Mouse (Mus musculus) heart, embryonic 15.5 days (tissue): ENCODE results near the gene Vav1. TPM values are rescaled to one million over a fixed set of nuclear protein-coding genes. Genes with fewer than 3 reads are reported as not detected.

Experiments used
- ATAC-seq: fragments of 200-750 bp; cut with Nextera tagmentation; replicated peaks from 2 replicates; pipeline ENCODE4 v1.8.0; 2017; ENCODE audit warnings: low read depth, moderate TSS enrichment; ENCODE audit not compliant: insufficient number of reproducible peaks, insufficient read depth, low FRiP score
- H3K27ac ChIP-seq: fragments of 300-500 bp; sonication (generic); 2 replicates; pipeline ENCODE4 v1.5.1; 2015; ENCODE audit warnings: mild to moderate bottlenecking, inconsistent platforms
- H3K27me3 ChIP-seq: fragments of 300-500 bp; sonication (generic); 2 replicates; pipeline ENCODE4 v1.6.1; 2015; ENCODE audit warnings: inconsistent platforms
- H3K36me3 ChIP-seq: fragments of 300-500 bp; sonication (generic); 2 replicates; pipeline ENCODE4 v1.6.1; 2015; ENCODE audit warnings: mild to moderate bottlenecking, inconsistent platforms
- H3K4me1 ChIP-seq: fragments of 300-500 bp; sonication (generic); replicated peaks from 2 replicates; pipeline ENCODE4 v1.6.1; 2015; ENCODE audit warnings: inconsistent platforms
- H3K4me2 ChIP-seq: fragments of 300-500 bp; sonication (generic); 2 replicates; pipeline ENCODE4 v1.6.1; 2015; ENCODE audit warnings: inconsistent platforms, mild to moderate bottlenecking, moderate library complexity
- H3K4me3 ChIP-seq: fragments of 300-500 bp; sonication (generic); 2 replicates; pipeline ENCODE4 v1.5.1; 2015; ENCODE audit warnings: mild to moderate bottlenecking, inconsistent platforms
- H3K9ac ChIP-seq: fragments of 300-500 bp; sonication (generic); 2 replicates; pipeline ENCODE4 v1.6.1; 2015; ENCODE audit warnings: mild to moderate bottlenecking, inconsistent platforms
- H3K9me3 ChIP-seq: fragments of 300-500 bp; sonication (generic); replicated peaks from 2 replicates; pipeline ENCODE4 v1.6.1; 2016; ENCODE audit warnings: inconsistent platforms
- WGBS: fragments of 180-500 bp; shearing (Covaris S2); methylation state at CpG from one replicate; pipeline ENCODE4 v1.1.7; 2015; ENCODE audit warnings: mixed read lengths; 5-methylcytosine and 5-hydroxymethylcytosine counted together
- polyA plus RNA-seq: library from polyadenylated mRNA; unstranded; fragments of >200 nt; fragmentation: Nextera tagmentation; extraction: Ambion mirVana; gene quantifications from 2 replicates; pipeline ENCODE4 v1.2.1, GENCODE M21; 2015

Vav1 gene
- polyA plus RNA-seq, 1 experiment from 2014 or later = 1.8 TPM

- H3K27me3 ChIP-seq = no peaks in the 10 kb centered on the region
- H3K9ac ChIP-seq = no peak overlapping the region
- H3K27ac ChIP-seq = no peak overlapping the region
- H3K4me2 ChIP-seq = no peak overlapping the region
- peaks cover 19% of the 10 kb centered on the region for H3K4me1 ChIP-seq
- no peak for ATAC-seq
- peaks cover 14% of the 10 kb centered on the region for H3K36me3 ChIP-seq
- H3K4me3 ChIP-seq = no peak overlapping the region
- 0 out of 2 replicates have a peak, but pooled peaks cover 3% of the 10 kb centered on the region for H3K9me3 ChIP-seq
- WGBS = 84% methylated on average over 10 of the region's 10 CpGs
Measured at GRCm38 (mm10) chr17:57245311-57245929, 33.5 kb upstream of the Vav1 start.

DNA sequence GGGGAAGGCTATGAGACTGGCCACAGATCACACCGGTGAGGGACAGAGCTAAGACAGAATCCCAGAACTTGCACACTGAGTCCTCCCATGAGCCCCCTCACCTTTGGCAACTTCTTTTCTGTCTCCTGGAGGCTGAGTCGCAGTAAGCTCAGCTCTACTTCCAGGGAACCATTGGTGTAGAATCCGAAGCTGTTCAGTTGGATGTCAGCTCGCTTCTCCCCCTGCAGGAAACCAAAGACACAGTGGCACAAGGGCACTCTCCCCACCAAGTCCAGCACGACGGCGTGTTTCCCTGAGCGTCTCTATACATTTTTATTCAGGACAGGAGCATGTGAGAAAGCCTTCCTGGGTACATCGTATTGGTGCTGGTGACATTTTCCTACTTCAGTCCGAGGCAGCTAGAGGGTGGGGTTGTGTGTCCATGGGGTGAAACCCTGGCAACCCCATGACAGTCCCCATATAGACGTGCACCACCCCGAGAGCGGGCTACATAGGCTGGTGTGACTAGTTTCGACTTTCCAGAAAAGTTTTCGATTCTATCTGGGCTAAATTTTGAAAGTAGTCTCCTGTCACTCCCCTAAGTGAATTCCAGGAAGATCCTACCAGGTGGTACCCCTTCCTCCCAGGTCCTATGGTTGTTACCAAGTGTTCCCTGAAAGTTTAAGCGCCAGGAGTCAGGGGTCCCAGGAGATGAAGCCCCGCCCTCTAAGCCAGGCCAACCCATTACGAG is 32.1 kb upstream of the Vav1 start:
- 0 out of 2 replicates have a peak, but pooled peaks cover 1% of the 10 kb centered on the region for H3K9me3 ChIP-seq
- peak overlapping the region; percentile 94 for H3K4me3 ChIP-seq
- H3K4me2 ChIP-seq = peak overlapping the region; percentile 84
- H3K4me1 ChIP-seq = peaks cover 31% of the 10 kb centered on the region
- no peaks in the 10 kb centered on the region for H3K27me3 ChIP-seq
- peak overlapping the region; percentile 85 for H3K9ac ChIP-seq
- peak overlapping the region; percentile 96 for H3K27ac ChIP-seq
- no peak; the same call in 1 of the 2 replicates for ATAC-seq
- H3K36me3 ChIP-seq = peaks cover 9% of the 10 kb centered on the region
- 4% methylated on average over 18 of the region's 18 CpGs for WGBS

GRCm38 (mm10) chr17:57247393-57248200 is 31.3 kb upstream of the Vav1 start:
- H3K9ac ChIP-seq = peak overlapping the region; percentile 85
- H3K4me3 ChIP-seq = peak overlapping the region; percentile 94
- peak overlapping the region; percentile 96 for H3K4me2 ChIP-seq
- peaks cover 4% of the 10 kb centered on the region; the same call in 1 of the 2 replicates for H3K36me3 ChIP-seq
- no peaks in the 10 kb centered on the region for H3K9me3 ChIP-seq
- H3K4me1 ChIP-seq = peaks cover 31% of the 10 kb centered on the region
- H3K27ac ChIP-seq = peak overlapping the region; percentile 96
- ATAC-seq = peak; percentile 90
- H3K27me3 ChIP-seq = no peaks in the 10 kb centered on the region
- WGBS = under 1% methylated on average over 46 of the region's 46 CpGs

DNA sequence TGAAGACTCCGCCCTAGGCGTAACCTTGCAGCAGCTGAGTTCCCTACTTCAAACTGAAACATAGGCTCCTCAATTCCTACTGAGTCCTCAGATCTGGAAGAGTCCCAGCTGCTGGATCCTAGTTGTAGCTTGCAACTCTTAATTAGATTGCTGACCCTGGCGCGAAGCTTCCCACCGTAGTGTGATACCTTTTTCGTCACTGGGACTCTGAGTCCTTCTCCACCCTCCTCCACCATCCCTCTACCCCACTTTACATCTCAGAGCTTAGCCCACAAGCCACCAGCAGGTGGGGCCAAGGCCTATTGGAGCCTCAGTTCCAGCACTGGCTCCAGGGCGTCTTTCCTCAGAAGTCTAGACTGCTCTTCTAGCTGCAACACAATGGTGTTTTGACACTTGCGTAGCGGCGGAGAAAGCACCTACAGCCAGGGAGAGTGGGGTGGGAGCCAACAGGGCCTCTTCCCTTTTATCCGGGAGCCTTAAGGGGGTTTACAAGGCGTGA is 30.6 kb upstream of the Vav1 start, which contains the start of gene Gpr108:
Gene Gpr108 (minus strand): TSS at position 246 of the 499 bp plus-strand sequence.
- H3K9ac ChIP-seq = peak within 1 kb of the TSS; percentile 85
- ATAC-seq = peak; percentile 53
- WGBS = under 1% methylated on average over 12 of the region's 12 CpGs
- peaks cover 31% of the 10 kb centered on the region for H3K4me1 ChIP-seq
- H3K4me2 ChIP-seq = peak within 1 kb of the TSS; percentile 96
- H3K4me3 ChIP-seq = peak within 1 kb of the TSS; percentile 94
- H3K9me3 ChIP-seq = no peaks in the 10 kb centered on the region
- peak within 1 kb of the TSS; percentile 96 for H3K27ac ChIP-seq
- no peaks in the 10 kb centered on the region for H3K27me3 ChIP-seq
- no peaks in the 10 kb centered on the region for H3K36me3 ChIP-seq

- H3K9me3 ChIP-seq = no peaks in the 10 kb centered on the region
- H3K9ac ChIP-seq = peak overlapping the region; percentile 48
- peak overlapping the region; percentile 94 for H3K4me3 ChIP-seq
- H3K27ac ChIP-seq = peak overlapping the region; percentile 95
- H3K36me3 ChIP-seq = peaks cover under 1% of the 10 kb centered on the region; the same call in 1 of the 2 replicates
- peak overlapping the region; percentile 96 for H3K4me2 ChIP-seq
- peaks cover 31% of the 10 kb centered on the region for H3K4me1 ChIP-seq
- 11% methylated on average over 13 of the region's 13 CpGs for WGBS
- no peak for ATAC-seq
- H3K27me3 ChIP-seq = no peaks in the 10 kb centered on the region
Measured at GRCm38 (mm10) chr17:57248771-57249170, 30.1 kb upstream of the Vav1 start.

DNA sequence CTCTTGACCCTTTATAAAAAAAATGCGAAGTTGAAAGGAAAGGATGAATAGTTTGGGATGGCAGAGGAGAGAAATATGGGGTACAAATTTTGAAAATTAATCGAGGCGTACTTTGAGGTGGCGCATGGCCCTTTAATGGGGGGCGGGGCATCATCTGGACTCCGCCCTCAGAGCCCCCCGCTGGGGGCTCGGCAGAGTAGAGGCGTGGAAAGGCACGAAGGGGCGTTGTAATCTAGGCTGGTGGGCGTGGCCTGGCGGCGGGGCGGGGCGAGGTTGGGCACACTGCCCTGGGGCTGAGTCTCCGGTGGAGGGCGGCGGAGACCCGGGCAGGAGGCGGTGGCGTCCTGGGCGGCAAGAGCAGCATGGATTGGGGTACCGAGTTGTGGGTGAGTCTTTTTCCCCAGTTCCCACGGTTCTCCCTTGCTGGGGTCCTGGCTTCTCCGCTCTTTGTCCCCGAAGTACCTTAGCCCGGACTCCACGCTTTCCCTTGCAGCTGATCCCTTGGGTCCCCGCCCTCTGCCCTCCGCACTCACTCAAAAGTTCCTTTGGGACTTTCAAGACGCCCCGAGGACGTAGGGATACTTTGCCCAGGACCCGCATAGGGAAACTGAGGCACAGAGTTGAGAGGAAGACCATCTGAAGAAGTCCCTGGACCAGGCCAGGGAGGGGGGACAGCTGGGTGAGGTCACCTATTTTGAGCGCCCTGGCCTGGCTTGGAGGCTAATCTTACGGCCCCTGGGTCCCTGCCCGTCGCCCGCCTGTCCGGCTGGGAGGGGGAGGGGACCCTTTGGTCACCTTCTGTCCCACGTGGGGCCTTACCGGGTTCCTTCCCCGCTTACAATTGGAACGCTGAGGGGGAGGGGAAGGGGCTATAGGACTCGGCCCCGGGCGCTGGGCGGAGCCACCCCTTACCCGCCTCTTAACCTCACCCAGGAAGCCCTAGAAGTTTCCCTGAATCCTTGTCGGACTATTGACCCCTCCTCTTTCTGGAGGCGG is 29.4 kb upstream of the Vav1 start, which contains the start of gene Trip10:
Gene Trip10 (plus strand): TSS at position 270 of the 996 bp plus-strand sequence.
- Histone ChIP-seq H3K36me3 (peaks cover 7% of the 10 kb centered on the region; the same call in 1 of the 2 replicates), H3K9ac (peak within 1 kb of the TSS; percentile 59), H3K4me1 (peaks cover 31% of the 10 kb centered on the region), H3K4me2 (peak within 1 kb of the TSS; percentile 96), H3K9me3 (no peaks in the 10 kb centered on the region), H3K27ac (peak within 1 kb of the TSS; percentile 95), H3K27me3 (no peaks in the 10 kb centered on the region), H3K4me3 (peak within 1 kb of the TSS; percentile 94)
- under 1% methylated on average over 50 of the region's 52 CpGs for WGBS
- ATAC-seq = peak; percentile 54

DNA sequence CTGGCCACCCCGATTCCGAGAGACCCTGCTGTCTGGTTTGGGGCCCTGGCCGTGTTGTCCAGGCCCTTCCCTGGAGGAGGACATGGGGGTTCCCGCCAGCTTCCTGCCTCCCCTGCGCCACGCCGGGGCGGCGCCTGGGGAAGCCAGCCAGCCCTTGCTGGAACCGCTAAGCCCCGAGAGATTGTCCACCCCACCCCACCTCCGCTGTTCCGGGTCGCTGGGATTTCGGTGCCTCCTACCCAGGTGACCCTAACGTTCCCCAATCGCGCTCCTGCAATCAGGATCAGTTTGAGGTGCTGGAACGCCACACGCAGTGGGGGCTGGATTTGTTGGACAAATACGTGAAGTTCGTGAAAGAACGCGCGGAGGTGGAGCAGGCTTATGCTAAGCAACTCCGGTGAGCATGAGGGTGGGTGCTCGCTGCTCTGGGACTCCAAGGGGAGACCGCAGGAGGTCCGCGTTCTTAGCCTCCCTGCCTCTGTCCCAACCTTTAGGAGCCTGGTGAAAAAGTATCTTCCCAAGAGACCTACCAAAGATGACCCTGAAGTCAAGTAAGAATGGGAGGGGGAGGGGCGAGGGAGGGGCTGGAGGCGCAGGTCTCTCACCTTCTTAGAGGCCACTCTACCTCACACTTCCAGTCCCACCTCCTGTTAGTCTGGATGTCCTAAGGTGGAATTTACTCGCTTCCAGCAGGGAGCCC is 28.3 kb upstream of the Vav1 start:
- Histone ChIP-seq H3K27me3 (no peaks in the 10 kb centered on the region), H3K9ac (peak overlapping the region; percentile 59), H3K4me2 (peak overlapping the region; percentile 96), H3K4me1 (peaks cover 31% of the 10 kb centered on the region), H3K27ac (peak overlapping the region; percentile 95), H3K9me3 (no peaks in the 10 kb centered on the region), H3K4me3 (peak overlapping the region; percentile 94), H3K36me3 (peaks cover 19% of the 10 kb centered on the region; the same call in 1 of the 2 replicates)
- WGBS = 3% methylated on average over 33 of the region's 33 CpGs
- no peak for ATAC-seq

- peak overlapping the region; percentile 96 for H3K4me2 ChIP-seq
- H3K9ac ChIP-seq = no peak overlapping the region
- no peaks in the 10 kb centered on the region for H3K9me3 ChIP-seq
- H3K36me3 ChIP-seq = peaks cover 27% of the 10 kb centered on the region; the same call in 1 of the 2 replicates
- no peaks in the 10 kb centered on the region for H3K27me3 ChIP-seq
- ATAC-seq = no peak
- WGBS = 91% methylated on average over 3 of the region's 3 CpGs
- H3K27ac ChIP-seq = no peak overlapping the region
- peak overlapping the region; percentile 94; the same call in 1 of the 2 replicates for H3K4me3 ChIP-seq
- peaks cover 27% of the 10 kb centered on the region for H3K4me1 ChIP-seq
Measured at GRCm38 (mm10) chr17:57251431-57251830, 27.5 kb upstream of the Vav1 start.

- H3K4me2 ChIP-seq = no peak overlapping the region
- no peak overlapping the region for H3K9ac ChIP-seq
- H3K4me3 ChIP-seq = no peak overlapping the region
- peaks cover 22% of the 10 kb centered on the region for H3K4me1 ChIP-seq
- H3K9me3 ChIP-seq = no peaks in the 10 kb centered on the region
- no peaks in the 10 kb centered on the region for H3K27me3 ChIP-seq
- H3K27ac ChIP-seq = no peak overlapping the region
- H3K36me3 ChIP-seq = peaks cover 44% of the 10 kb centered on the region
- WGBS = 71% methylated on average over 6 of the region's 6 CpGs
- ATAC-seq = no peak
Measured at GRCm38 (mm10) chr17:57253306-57253705, 25.6 kb upstream of the Vav1 start.
